Mouse (Mus musculus) Muller cell, postnatal 12 days (primary cell): ENCODE measurements at regions not wholly inside any gene's neighbourhood (a gene's known extent, or its start where the extent isn't known, plus 50 kb on each side); places are given as distances from the start of the nearest gene placed in this dataset.
"Not testable (repeated sequence)": the region's sequence is repeated elsewhere in the genome, so short reads cannot be mapped to it uniquely, and the experiment has no call there.

Source experiments
- DNase-seq: peaks from one replicate; pipeline ENCODE4 v3.0.0-alpha.2; 2015; ENCODE audit errors: inconsistent ontology term

DNA sequence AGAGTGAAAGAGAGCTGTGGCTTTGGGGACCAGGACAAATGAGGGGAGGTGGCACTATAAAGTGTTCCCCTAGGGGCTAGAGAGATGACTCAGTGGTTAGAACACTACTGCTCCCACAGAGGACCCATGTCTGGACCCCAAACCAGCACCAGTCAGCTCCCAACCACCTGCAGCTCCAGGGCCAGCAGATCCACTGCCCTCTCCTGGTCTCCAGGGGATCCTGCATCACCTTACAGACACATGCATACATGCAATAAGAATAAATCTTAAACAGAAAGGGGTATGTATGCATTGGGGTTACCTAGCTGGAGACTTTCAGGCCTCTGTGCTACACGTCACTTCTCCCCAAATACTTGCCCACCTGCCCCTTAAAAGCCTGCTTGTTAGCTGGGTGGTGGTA, 93.8 kb upstream of the Zfp706 start:
- no peak for DNase-seq

DNA sequence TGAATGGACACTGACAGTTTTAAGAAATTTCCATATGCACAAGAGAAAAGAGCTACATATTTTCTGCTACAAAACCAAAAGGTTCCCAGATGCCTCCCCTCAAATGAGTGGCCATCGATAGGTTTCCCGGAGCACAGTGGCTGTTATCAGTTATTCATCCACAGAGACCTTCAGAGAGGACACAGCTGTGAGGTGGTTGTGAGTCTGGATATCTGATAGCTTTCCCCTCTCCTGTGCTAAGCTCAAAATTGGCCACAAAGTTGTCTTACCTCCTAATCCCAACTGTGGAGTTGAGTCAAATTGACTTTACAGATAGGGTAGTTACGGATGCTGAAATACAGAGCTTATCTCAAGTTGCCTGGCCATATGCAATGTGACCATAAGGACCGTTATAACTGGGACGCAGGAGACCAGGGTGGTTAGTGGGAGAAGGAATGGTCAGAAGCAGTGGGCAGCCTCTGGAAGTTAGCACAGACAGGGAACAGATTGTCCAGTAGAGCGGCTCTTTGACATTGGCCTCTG, 93.3 kb upstream of the Zfp706 start:
- no peak for DNase-seq

- DNase-seq, result no peak
These were observed 92.6 kb upstream of the Zfp706 start for GRCm38 (mm10) chr15:37099927-37100766.

GRCm38 (mm10) chr15:37099176-37099575, 91.6 kb upstream of the Zfp706 start:
- peak; percentile 48 for DNase-seq

DNA sequence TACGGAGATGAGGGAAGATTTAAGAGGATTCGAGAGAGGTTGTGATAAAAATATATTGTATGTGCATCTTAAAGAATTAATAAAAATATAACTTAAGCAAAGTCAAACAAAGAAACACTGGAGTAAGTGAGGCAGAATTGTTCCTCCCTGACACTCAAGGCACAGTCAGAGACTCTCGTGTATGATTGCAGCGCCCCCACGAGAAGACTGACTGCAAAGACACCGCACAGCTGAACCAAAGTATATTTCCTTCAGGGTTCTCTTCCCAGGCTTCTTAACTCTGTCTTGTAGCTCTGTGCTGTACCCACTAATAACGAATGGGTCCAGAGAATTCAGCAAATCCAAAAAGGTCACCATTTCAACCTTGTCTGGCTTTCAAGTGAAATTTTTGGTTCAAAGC, 89.9 kb upstream of the Zfp706 start:
- no peak for DNase-seq

- DNase-seq, result not testable (repeated sequence)
These were observed 83.6 kb upstream of the Zfp706 start for GRCm38 (mm10) chr15:37091171-37091570.

- no peak for DNase-seq
These were observed 76.2 kb upstream of the Zfp706 start for GRCm38 (mm10) chr15:37083726-37084125.

DNA sequence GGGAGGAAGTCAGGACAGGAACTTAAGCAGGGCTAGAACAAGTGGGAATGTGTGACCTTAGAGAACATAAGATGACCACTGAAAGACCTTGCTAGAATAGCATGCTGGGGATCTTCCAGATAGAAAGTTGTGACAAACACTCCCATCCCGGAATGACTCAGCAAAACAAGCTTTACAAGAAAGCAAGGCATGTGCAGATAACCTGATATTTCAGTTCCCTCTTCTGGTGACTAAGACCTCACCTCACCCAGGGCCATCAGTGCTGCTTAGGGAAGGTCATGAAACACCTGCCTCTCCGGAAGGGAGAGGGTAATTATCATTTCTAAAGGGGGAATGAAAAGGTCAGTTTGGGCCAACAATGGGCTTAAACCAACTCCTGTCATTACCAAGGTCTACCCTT, 74.3 kb upstream of the Zfp706 start:
- no peak for DNase-seq

DNA sequence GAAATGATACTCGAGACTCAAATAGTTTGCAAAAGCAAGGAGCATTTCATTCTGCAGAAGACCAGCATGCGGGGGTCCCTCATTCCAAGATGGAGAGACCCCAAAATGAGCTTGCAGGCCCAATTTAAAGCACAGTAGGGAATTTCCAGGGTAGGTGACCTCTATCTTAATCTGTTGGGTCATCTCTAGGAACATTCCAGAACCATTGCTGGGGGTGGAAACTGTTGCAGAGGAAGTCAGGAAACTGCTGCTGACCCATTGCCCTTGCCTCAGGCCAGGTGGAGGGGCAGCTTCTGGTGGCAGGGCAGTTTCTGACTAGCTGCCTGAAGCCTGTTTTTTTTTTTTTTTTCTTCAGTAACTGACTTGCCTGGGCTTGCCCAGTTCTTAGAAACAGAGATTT, 73.4 kb upstream of the Zfp706 start:
- no peak for DNase-seq

- DNase-seq, result no peak
These were observed 72.8 kb upstream of the Zfp706 start for GRCm38 (mm10) chr15:37080395-37080794.

DNA sequence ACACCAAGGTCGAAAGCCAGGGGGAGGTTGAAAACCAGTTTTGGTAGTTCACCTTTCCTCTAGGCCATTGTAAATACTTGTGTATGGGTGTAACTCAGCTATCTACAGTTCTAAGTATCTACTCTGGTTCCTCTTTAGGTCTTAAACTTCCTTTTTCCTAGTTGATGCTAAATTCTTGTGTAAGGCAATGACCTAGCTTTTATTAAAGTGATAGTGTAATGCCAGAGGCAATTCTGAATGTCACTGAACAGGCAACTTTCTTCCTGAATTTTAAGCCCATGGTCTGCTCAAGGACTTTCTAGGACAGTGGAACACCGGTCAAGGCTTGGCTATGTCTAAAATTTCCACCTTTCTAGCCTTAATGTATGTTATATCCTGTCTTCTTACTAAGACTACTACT, 66.6 kb upstream of the Zfp706 start:
- DNase-seq, result not testable (repeated sequence)

DNA sequence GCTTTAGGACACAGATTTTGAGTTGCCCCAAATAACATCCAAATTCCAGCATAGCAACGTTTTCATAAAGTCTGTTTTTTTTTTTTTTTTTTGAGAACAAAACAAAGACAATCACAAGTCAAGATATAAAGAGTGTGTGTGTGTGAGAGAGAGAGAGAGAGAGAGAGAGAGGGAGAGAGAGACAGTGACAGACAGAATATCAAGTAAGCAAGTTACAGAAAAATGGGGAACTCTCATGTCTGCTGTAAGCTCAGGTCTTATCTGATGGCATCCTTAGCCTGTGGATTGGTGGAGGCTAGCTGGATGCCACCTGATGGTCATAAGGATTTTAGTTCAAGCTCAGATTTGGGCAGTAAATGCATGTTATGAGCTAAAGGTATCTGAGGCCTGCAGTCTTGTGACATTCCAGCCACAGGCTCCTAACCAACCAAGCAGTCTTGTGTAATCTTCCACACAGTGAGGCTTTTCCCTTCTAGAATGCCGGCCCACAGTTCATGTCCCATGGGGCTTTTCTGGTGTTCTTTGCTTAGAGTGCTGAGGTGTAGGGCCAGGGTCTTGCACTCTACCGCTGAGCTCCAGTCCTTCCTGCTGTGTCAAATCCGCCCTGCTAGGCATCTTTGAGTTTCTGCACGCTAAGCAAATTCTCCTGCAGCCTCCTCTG, 64.8 kb upstream of the Zfp706 start:
- no peak for DNase-seq

DNA sequence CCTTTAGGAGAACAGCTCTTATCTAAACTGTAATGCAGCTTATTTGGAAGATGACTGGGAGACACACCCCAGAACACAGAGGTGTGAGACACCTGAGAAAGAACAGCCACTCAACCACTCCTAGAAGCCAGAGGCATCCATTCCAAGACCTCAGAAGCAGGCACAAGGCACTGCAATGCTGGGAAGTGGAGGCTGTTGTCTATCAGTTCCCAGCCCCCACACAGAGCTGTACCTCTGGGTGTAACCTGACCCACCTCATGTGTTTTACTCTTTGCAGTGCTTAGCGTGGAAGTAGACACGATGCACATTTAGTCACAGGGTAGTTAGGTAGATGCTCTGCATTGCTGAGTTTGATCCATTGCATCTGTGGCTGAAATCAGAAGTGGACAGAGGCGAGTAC, 62.6 kb upstream of the Zfp706 start:
- no peak for DNase-seq

- DNase-seq, result no peak
These were observed 59.8 kb upstream of the Zfp706 start for GRCm38 (mm10) chr15:37067326-37067725.

GRCm38 (mm10) chr15:37065926-37066550, 58.5 kb upstream of the Zfp706 start:
- no peak for DNase-seq

- peak; percentile 80 for DNase-seq
These were observed 57.8 kb upstream of the Zfp706 start for GRCm38 (mm10) chr15:37065408-37065807.

GRCm38 (mm10) chr15:37063781-37064383, 56.3 kb upstream of the Zfp706 start:
- DNase-seq, result no peak

GRCm38 (mm10) chr15:37062585-37062984, 55.0 kb upstream of the Zfp706 start:
- no peak for DNase-seq

DNA sequence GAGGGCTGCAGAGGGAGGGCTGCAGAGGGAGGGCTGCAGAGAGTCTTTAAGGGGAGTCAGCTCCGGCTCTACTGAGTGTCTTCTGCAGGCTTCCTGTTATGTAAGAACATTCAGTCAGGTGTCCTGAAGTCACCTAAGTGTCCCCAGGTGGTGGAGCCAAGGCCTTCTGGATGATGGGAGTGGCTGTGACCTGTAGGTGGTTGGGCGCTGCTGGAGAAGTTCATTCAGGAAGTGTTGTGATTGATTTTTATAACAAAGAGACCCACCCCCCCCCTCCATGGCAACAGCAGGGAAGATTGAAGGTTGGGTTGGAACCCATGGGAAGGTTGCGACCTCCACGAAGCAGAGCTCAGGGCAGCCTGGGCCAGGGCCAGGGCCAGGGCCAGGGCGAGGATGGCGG, 53.9 kb upstream of the Zfp706 start:
- DNase-seq, result no peak

GRCm38 (mm10) chr15:37060831-37061230, 53.3 kb upstream of the Zfp706 start:
- DNase-seq, result no peak
